Mouse (Mus musculus) stomach, embryonic 15.5 days (tissue): ENCODE results near the gene Nid1. TPM values are rescaled to one million over a fixed set of nuclear protein-coding genes. Genes with fewer than 3 reads are reported as not detected.
A peak's percentile ranks its signal among the peaks of the same experiment; 100 is the strongest.
"Not testable (repeated sequence)": the region's sequence is repeated elsewhere in the genome, so short reads cannot be mapped to it uniquely, and the experiment has no call there.

ENCODE experiments used
- ATAC-seq: fragments of 200-750 bp; cut with Nextera tagmentation; 2 replicates; pipeline ENCODE4 v1.8.0; 2017; ENCODE audit warnings: low read depth, moderate number of reproducible peaks, moderate TSS enrichment; ENCODE audit not compliant: insufficient read depth, low FRiP score
- H3K27ac ChIP-seq: fragments of 300-500 bp; sonication (generic); 2 replicates; pipeline ENCODE4 v1.5.1; 2015; ENCODE audit warnings: mild to moderate bottlenecking, inconsistent platforms
- H3K27me3 ChIP-seq: fragments of 300-500 bp; sonication (generic); replicated peaks from 2 replicates; pipeline ENCODE4 v1.6.1; 2015; ENCODE audit warnings: inconsistent platforms
- H3K36me3 ChIP-seq: fragments of 300-500 bp; sonication (generic); 2 replicates; pipeline ENCODE4 v1.6.1; 2015; ENCODE audit warnings: inconsistent platforms
- H3K4me1 ChIP-seq: fragments of 300-500 bp; sonication (generic); 2 replicates; pipeline ENCODE4 v1.6.1; 2015; ENCODE audit warnings: inconsistent platforms
- H3K4me2 ChIP-seq: fragments of 300-500 bp; sonication (generic); 2 replicates; pipeline ENCODE4 v1.6.1; 2015; ENCODE audit warnings: mild to moderate bottlenecking, inconsistent platforms
- H3K4me3 ChIP-seq: fragments of 300-500 bp; sonication (generic); replicated peaks from 2 replicates; pipeline ENCODE4 v1.5.1; 2015; ENCODE audit warnings: inconsistent platforms
- H3K9ac ChIP-seq: fragments of 300-500 bp; sonication (generic); 2 replicates; pipeline ENCODE4 v1.6.1; 2015; ENCODE audit warnings: inconsistent platforms
- H3K9me3 ChIP-seq: fragments of 300-500 bp; sonication (generic); 2 replicates; pipeline ENCODE4 v1.6.1; 2016; ENCODE audit warnings: inconsistent platforms
- WGBS: fragments of 180-500 bp; shearing (Covaris S2); methylation state at CpG from one replicate; pipeline ENCODE4 v1.1.7; 2015; 5-methylcytosine and 5-hydroxymethylcytosine counted together
- polyA plus RNA-seq: library from polyadenylated mRNA; unstranded; fragments of >200 nt; fragmentation: Nextera tagmentation; extraction: Ambion mirVana; gene quantifications from 2 replicates; pipeline ENCODE4 v1.2.1, GENCODE M21; 2015

Nid1 gene
- polyA plus RNA-seq, 1 experiment from 2014 or later, result 74.2 TPM

- H3K9ac ChIP-seq, H3K4me2 ChIP-seq, H3K27me3 ChIP-seq, H3K4me3 ChIP-seq, H3K9me3 ChIP-seq, ATAC-seq, H3K27ac ChIP-seq, H3K4me1 ChIP-seq, H3K36me3 ChIP-seq: not testable (repeated sequence)
- WGBS, result 68% methylated on average over 3 of the region's 4 CpGs
Measured at GRCm38 (mm10) chr13:13416007-13416337, 21.4 kb upstream of the Nid1 start.

GRCm38 (mm10) chr13:13418859-13419258 lies 18.5 kb upstream of the Nid1 start:
- not testable (repeated sequence) for H3K27ac ChIP-seq, H3K4me2 ChIP-seq, H3K9me3 ChIP-seq, H3K27me3 ChIP-seq, ATAC-seq, H3K4me3 ChIP-seq, H3K9ac ChIP-seq, H3K4me1 ChIP-seq, H3K36me3 ChIP-seq
- 87% methylated on average over 7 of the region's 12 CpGs for WGBS

- not testable (repeated sequence) for H3K27ac ChIP-seq, H3K4me3 ChIP-seq, H3K36me3 ChIP-seq, H3K4me2 ChIP-seq, H3K9me3 ChIP-seq, H3K4me1 ChIP-seq, H3K9ac ChIP-seq, H3K27me3 ChIP-seq
- ATAC-seq, result peak; percentile 63; the same call in 1 of the 2 replicates
- 47% methylated on average over 3 of the region's 5 CpGs for WGBS
Measured at GRCm38 (mm10) chr13:13423301-13423700, 14.1 kb upstream of the Nid1 start.

GRCm38 (mm10) chr13:13436161-13436560 lies 1.2 kb upstream of the Nid1 start:
- H3K9ac ChIP-seq, H3K36me3 ChIP-seq, H3K27me3 ChIP-seq, H3K9me3 ChIP-seq, H3K4me2 ChIP-seq, H3K27ac ChIP-seq, H3K4me1 ChIP-seq, H3K4me3 ChIP-seq, ATAC-seq: not testable (repeated sequence)
- WGBS, result 70% methylated on average over 5 of the region's 7 CpGs

- under 1% methylated on average over 18 of the region's 28 CpGs for WGBS
- H3K9me3 ChIP-seq, H3K27me3 ChIP-seq, H3K36me3 ChIP-seq, H3K27ac ChIP-seq, H3K9ac ChIP-seq, H3K4me1 ChIP-seq: not testable (repeated sequence)
- peak overlapping the region; percentile 32 for H3K4me3 ChIP-seq
- ATAC-seq, result peak; percentile 68
- H3K4me2 ChIP-seq, result peak overlapping the region; percentile 43
Measured at GRCm38 (mm10) chr13:13438112-13438953, 982 bp downstream of the Nid1 start.

GRCm38 (mm10) chr13:13445601-13446000 lies 8.2 kb downstream of the Nid1 start:
- H3K4me2 ChIP-seq, H3K4me1 ChIP-seq, ATAC-seq, H3K27ac ChIP-seq, H3K9ac ChIP-seq, H3K27me3 ChIP-seq, H3K36me3 ChIP-seq, H3K9me3 ChIP-seq, H3K4me3 ChIP-seq: not testable (repeated sequence)
- 88% methylated on average over 5 of the region's 5 CpGs for WGBS

GRCm38 (mm10) chr13:13446711-13447443 lies 9.5 kb downstream of the Nid1 start:
- not testable (repeated sequence) for H3K27ac ChIP-seq, H3K4me2 ChIP-seq, H3K4me1 ChIP-seq, H3K4me3 ChIP-seq, H3K9me3 ChIP-seq, H3K36me3 ChIP-seq, H3K9ac ChIP-seq, H3K27me3 ChIP-seq
- 37% methylated on average over 3 of the region's 4 CpGs for WGBS
- 0 out of 2 replicates have a peak, but pooled peaks have one; percentile 47 for ATAC-seq

- WGBS, result 82% methylated on average over 12 of the region's 12 CpGs
- not testable (repeated sequence) for H3K4me3 ChIP-seq, ATAC-seq, H3K9ac ChIP-seq, H3K4me2 ChIP-seq, H3K27ac ChIP-seq, H3K9me3 ChIP-seq, H3K27me3 ChIP-seq, H3K36me3 ChIP-seq, H3K4me1 ChIP-seq
Measured at GRCm38 (mm10) chr13:13449981-13450380, 12.6 kb downstream of the Nid1 start.

- H3K36me3 ChIP-seq, H3K27ac ChIP-seq, H3K9me3 ChIP-seq, H3K27me3 ChIP-seq, H3K9ac ChIP-seq, ATAC-seq, H3K4me3 ChIP-seq, H3K4me1 ChIP-seq, H3K4me2 ChIP-seq: not testable (repeated sequence)
- WGBS, result 76% methylated on average over 1 of the region's 1 CpGs
Measured at GRCm38 (mm10) chr13:13450931-13451330, 13.6 kb downstream of the Nid1 start.

- ATAC-seq, H3K4me2 ChIP-seq, H3K27me3 ChIP-seq, H3K9me3 ChIP-seq, H3K27ac ChIP-seq, H3K4me3 ChIP-seq, H3K36me3 ChIP-seq, H3K4me1 ChIP-seq, H3K9ac ChIP-seq: not testable (repeated sequence)
- WGBS, result 89% methylated on average over 6 of the region's 6 CpGs
Measured at GRCm38 (mm10) chr13:13453332-13453731, 16.0 kb downstream of the Nid1 start.

GRCm38 (mm10) chr13:13454249-13454648 lies 16.9 kb downstream of the Nid1 start:
- not testable (repeated sequence) for H3K27me3 ChIP-seq, ATAC-seq, H3K9me3 ChIP-seq, H3K4me3 ChIP-seq, H3K4me2 ChIP-seq, H3K27ac ChIP-seq, H3K36me3 ChIP-seq, H3K4me1 ChIP-seq, H3K9ac ChIP-seq
- WGBS, result 86% methylated on average over 7 of the region's 7 CpGs

GRCm38 (mm10) chr13:13455632-13456492 lies 18.5 kb downstream of the Nid1 start:
- not testable (repeated sequence) for H3K36me3 ChIP-seq, H3K27me3 ChIP-seq, H3K9me3 ChIP-seq, H3K4me1 ChIP-seq, H3K9ac ChIP-seq, H3K27ac ChIP-seq, H3K4me3 ChIP-seq, ATAC-seq, H3K4me2 ChIP-seq
- 31% methylated on average over 9 of the region's 9 CpGs for WGBS
